Mouse (Mus musculus): ENCODE measurements at regions not wholly inside any gene's neighbourhood (a gene's known extent, or its start where the extent isn't known, plus 50 kb on each side); places are given as distances from the start of the nearest gene placed in this dataset.
A peak's percentile ranks its signal among the peaks of the same experiment; 100 is the strongest.

- no peak for TF ChIP-seq CTCF (IDR thresholded peaks at IDR 0.05)
- peak; percentile 62; the same call in 1 of the 2 replicates for ATAC-seq (ENCODE audit: low FRiP score)
- DNase-seq (ENCODE audit: low spot score): peak; percentile 80
- no peaks in the 10 kb centered on the region for H3K27me3 ChIP-seq (ENCODE audit: insufficient read depth, low read length)
- 35% methylated on average over 2 of the region's 2 CpGs for WGBS
- no peak overlapping the region for H3K9ac ChIP-seq (replicated peaks; ENCODE audit: low read length, poor library complexity, severe bottlenecking)
- no peaks in the 10 kb centered on the region for H3K4me1 ChIP-seq (ENCODE audit: insufficient read depth, low read length)
- no peaks in the 10 kb centered on the region for H3K36me3 ChIP-seq (ENCODE audit: insufficient read depth, low read length)
- 0 out of 2 replicates have a peak overlapping the region, but pooled peaks have one; percentile 19 for H3K27ac ChIP-seq (ENCODE audit: low read depth, low read length)
- H3K4me3 ChIP-seq (ENCODE audit: low read depth, low read length): no peak overlapping the region
- no peaks in the 10 kb centered on the region for H3K9me3 ChIP-seq (ENCODE audit: low read length)
- H3K4me2 ChIP-seq (ENCODE audit: low read depth, low read length, poor library complexity, severe bottlenecking): no peak overlapping the region
These were observed 287.6 kb upstream of the Eif4g2 start for GRCm38 (mm10) chr7:111370421-111370887.

GRCm38 (mm10) chr7:111368296-111369004 lies 285.6 kb upstream of the Eif4g2 start:
- Histone ChIP-seq H3K36me3 (ENCODE audit: insufficient read depth, low read length) (no peaks in the 10 kb centered on the region), H3K27ac (ENCODE audit: low read depth, low read length) (no peak overlapping the region)

GRCm38 (mm10) chr7:111366951-111367653 lies 284.3 kb upstream of the Eif4g2 start:
- no peak overlapping the region for H3K4me2 ChIP-seq (ENCODE audit: low read depth, low read length, poor library complexity, severe bottlenecking)
- H3K27ac ChIP-seq (ENCODE audit: low read depth, low read length): no peak overlapping the region
- no peak for ATAC-seq (ENCODE audit: low FRiP score)
- no peak overlapping the region for H3K9ac ChIP-seq (replicated peaks; ENCODE audit: low read length, poor library complexity, severe bottlenecking)
- DNase-seq (ENCODE audit: low spot score): no peak
- no peaks in the 10 kb centered on the region for H3K4me1 ChIP-seq (ENCODE audit: insufficient read depth, low read length)
- no peaks in the 10 kb centered on the region for H3K27me3 ChIP-seq (ENCODE audit: insufficient read depth, low read length)
- no peaks in the 10 kb centered on the region for H3K36me3 ChIP-seq (ENCODE audit: insufficient read depth, low read length)
- WGBS: 85% methylated on average over 4 of the region's 4 CpGs
- no peak for TF ChIP-seq CTCF (IDR thresholded peaks at IDR 0.05)
- no peak overlapping the region for H3K4me3 ChIP-seq (ENCODE audit: low read depth, low read length)
- no peaks in the 10 kb centered on the region for H3K9me3 ChIP-seq (ENCODE audit: low read length)

More at GRCm38 (mm10) chr7:111368296-111369004, 285.6 kb upstream of the Eif4g2 start:
- Histone ChIP-seq H3K4me1 (ENCODE audit: insufficient read depth, low read length) (no peaks in the 10 kb centered on the region), H3K4me2 (ENCODE audit: low read depth, low read length, poor library complexity, severe bottlenecking) (no peak overlapping the region), H3K9ac (replicated peaks; ENCODE audit: low read length, poor library complexity, severe bottlenecking) (no peak overlapping the region), H3K27me3 (ENCODE audit: insufficient read depth, low read length) (no peaks in the 10 kb centered on the region), H3K9me3 (ENCODE audit: low read length) (no peaks in the 10 kb centered on the region), H3K4me3 (ENCODE audit: low read depth, low read length) (no peak overlapping the region)
- DNase-seq (ENCODE audit: low spot score): peak; percentile 50
- WGBS: 82% methylated on average over 2 of the region's 2 CpGs
- TF ChIP-seq CTCF (IDR thresholded peaks at IDR 0.05): no peak
- ATAC-seq (ENCODE audit: low FRiP score): no peak

- Histone ChIP-seq H3K36me3 (ENCODE audit: insufficient read depth, low read length) (no peaks in the 10 kb centered on the region), H3K27me3 (ENCODE audit: insufficient read depth, low read length) (no peaks in the 10 kb centered on the region), H3K4me1 (ENCODE audit: insufficient read depth, low read length) (no peaks in the 10 kb centered on the region), H3K4me3 (ENCODE audit: low read depth, low read length) (no peak overlapping the region), H3K9ac (replicated peaks; ENCODE audit: low read length, poor library complexity, severe bottlenecking) (no peak overlapping the region), H3K9me3 (ENCODE audit: low read length) (no peaks in the 10 kb centered on the region), H3K27ac (ENCODE audit: low read depth, low read length) (no peak overlapping the region), H3K4me2 (ENCODE audit: low read depth, low read length, poor library complexity, severe bottlenecking) (no peak overlapping the region)
- TF ChIP-seq CTCF (IDR thresholded peaks at IDR 0.05): no peak
- DNase-seq (ENCODE audit: low spot score): peak; percentile 25
- no peak for ATAC-seq (ENCODE audit: low FRiP score)
- 58% methylated on average over 5 of the region's 5 CpGs for WGBS
These were observed 282.6 kb upstream of the Eif4g2 start for GRCm38 (mm10) chr7:111365384-111365783.

- no peak for ATAC-seq (ENCODE audit: low FRiP score)
- H3K4me2 ChIP-seq (ENCODE audit: low read depth, low read length, poor library complexity, severe bottlenecking): no peak overlapping the region
These were observed 280.4 kb upstream of the Eif4g2 start for GRCm38 (mm10) chr7:111363206-111363605.

GRCm38 (mm10) chr7:111362646-111363045 lies 279.8 kb upstream of the Eif4g2 start:
- no peak for ATAC-seq (ENCODE audit: low FRiP score)
- H3K9ac ChIP-seq (replicated peaks; ENCODE audit: low read length, poor library complexity, severe bottlenecking): no peak overlapping the region

More at GRCm38 (mm10) chr7:111363206-111363605, 280.4 kb upstream of the Eif4g2 start:
- WGBS: 81% methylated on average over 5 of the region's 5 CpGs
- H3K27me3 ChIP-seq (ENCODE audit: insufficient read depth, low read length): no peaks in the 10 kb centered on the region
- no peak for DNase-seq (ENCODE audit: low spot score)
- no peak for TF ChIP-seq CTCF (IDR thresholded peaks at IDR 0.05)
- H3K9me3 ChIP-seq (ENCODE audit: low read length): no peaks in the 10 kb centered on the region
- no peak overlapping the region for H3K4me3 ChIP-seq (ENCODE audit: low read depth, low read length)
- no peaks in the 10 kb centered on the region for H3K36me3 ChIP-seq (ENCODE audit: insufficient read depth, low read length)
- no peaks in the 10 kb centered on the region for H3K4me1 ChIP-seq (ENCODE audit: insufficient read depth, low read length)
- H3K27ac ChIP-seq (ENCODE audit: low read depth, low read length): no peak overlapping the region
- no peak overlapping the region for H3K9ac ChIP-seq (replicated peaks; ENCODE audit: low read length, poor library complexity, severe bottlenecking)

More at GRCm38 (mm10) chr7:111362646-111363045, 279.8 kb upstream of the Eif4g2 start:
- 79% methylated on average over 4 of the region's 4 CpGs for WGBS
- Histone ChIP-seq H3K27me3 (ENCODE audit: insufficient read depth, low read length) (no peaks in the 10 kb centered on the region), H3K36me3 (ENCODE audit: insufficient read depth, low read length) (no peaks in the 10 kb centered on the region), H3K4me3 (ENCODE audit: low read depth, low read length) (no peak overlapping the region), H3K9me3 (ENCODE audit: low read length) (no peaks in the 10 kb centered on the region), H3K27ac (ENCODE audit: low read depth, low read length) (no peak overlapping the region), H3K4me2 (ENCODE audit: low read depth, low read length, poor library complexity, severe bottlenecking) (no peak overlapping the region), H3K4me1 (ENCODE audit: insufficient read depth, low read length) (no peaks in the 10 kb centered on the region)
- DNase-seq (ENCODE audit: low spot score): no peak
- TF ChIP-seq CTCF (IDR thresholded peaks at IDR 0.05): no peak
